Mouse (Mus musculus) ES-Bruce4 (cell line): ENCODE data around the gene Mepe. TPM values are rescaled to one million over a fixed set of nuclear protein-coding genes. Genes with fewer than 3 reads are reported as not detected.

ENCODE experiments used
- H3K27ac ChIP-seq: 2 replicates; pipeline ENCODE4 v1.5.1; 2012; ENCODE audit warnings: low read length, inconsistent platforms; ENCODE audit not compliant: insufficient read depth
- H3K27me3 ChIP-seq: 2 replicates; pipeline ENCODE4 v1.6.1; 2012; ENCODE audit warnings: mild to moderate bottlenecking, low read length, inconsistent platforms; ENCODE audit not compliant: control insufficient read depth, poor library complexity, insufficient read depth, severe bottlenecking
- H3K36me3 ChIP-seq: 2 replicates; pipeline ENCODE4 v1.6.1; 2012; ENCODE audit warnings: inconsistent platforms, mild to moderate bottlenecking, low read length, moderate library complexity; ENCODE audit not compliant: control insufficient read depth, poor library complexity, insufficient read depth, severe bottlenecking
- H3K4me1 ChIP-seq: one replicate; pipeline ENCODE4 v1.8.1; 2011; ENCODE audit warnings: low read length; ENCODE audit not compliant: control insufficient read depth, insufficient read depth
- H3K4me3 ChIP-seq: 2 replicates; pipeline ENCODE4 v1.5.1; 2011; ENCODE audit warnings: low read depth, mild to moderate bottlenecking, low read length
- H3K9ac ChIP-seq: 2 replicates; pipeline ENCODE4 v1.6.1; 2012; ENCODE audit warnings: low read depth, mild to moderate bottlenecking, inconsistent platforms; ENCODE audit not compliant: poor library complexity, severe bottlenecking
- H3K9me3 ChIP-seq: replicated peaks from 2 replicates; pipeline ENCODE4 v1.6.1; 2012; ENCODE audit warnings: mild to moderate bottlenecking, low read length, inconsistent platforms; ENCODE audit not compliant: control insufficient read depth, poor library complexity, insufficient read depth, severe bottlenecking
- CTCF ChIP-seq: IDR thresholded peaks from one replicate; pipeline ENCODE4 v1.8.1; 2011; ENCODE audit warnings: low read depth, low read length
- EP300 ChIP-seq: IDR thresholded peaks from 2 replicates; pipeline ENCODE4 v1.6.1; 2011; ENCODE audit warnings: low read depth, low read length; ENCODE audit not compliant: insufficient read depth
- POLR2A ChIP-seq: IDR thresholded peaks from one replicate; pipeline ENCODE4 v1.8.1; 2011; ENCODE audit warnings: low read length; ENCODE audit not compliant: insufficient read depth
- polyA plus RNA-seq: library from polyadenylated mRNA; stranded (reverse); fragments of >200 nt; gene quantifications from 2 replicates; pipeline ENCODE4 v1.2.4, GENCODE M21; 2011; ENCODE audit warnings: low read depth; ENCODE audit not compliant: missing spikeins, insufficient read depth, insufficient read length

Gene Mepe
- polyA plus RNA-seq, 1 experiment: not detected

- TF ChIP-seq POLR2A: no peak
- H3K9me3 ChIP-seq: no peaks in the 10 kb centered on the region
- no peak overlapping the region for H3K9ac ChIP-seq
- H3K4me1 ChIP-seq: no peaks in the 10 kb centered on the region
- no peaks in the 10 kb centered on the region for H3K36me3 ChIP-seq
- no peaks in the 10 kb centered on the region for H3K27me3 ChIP-seq
- no peak overlapping the region for H3K4me3 ChIP-seq
- no peak overlapping the region for H3K27ac ChIP-seq
Observed at GRCm38 (mm10) chr5:104375132-104375531, 50.0 kb downstream of the Mepe start.

DNA sequence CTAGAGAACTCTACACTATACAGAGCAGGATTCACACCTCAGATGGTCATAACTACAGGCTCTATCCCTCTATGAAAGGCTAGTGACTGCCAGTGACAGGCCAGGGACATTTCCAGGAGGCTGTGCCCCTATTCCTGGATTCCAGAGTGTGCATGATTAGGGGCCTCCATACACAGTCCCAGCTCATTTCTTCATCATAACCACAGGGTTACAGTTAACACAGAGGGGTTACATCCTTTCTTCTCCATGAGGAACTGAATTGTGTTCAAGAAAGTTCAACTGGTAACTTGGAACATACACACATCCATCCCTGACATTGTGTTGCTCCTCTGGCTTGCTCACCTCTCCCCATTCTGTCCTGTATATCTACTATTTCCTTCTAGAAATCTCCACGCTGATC, 51.8 kb downstream of the Mepe start:
- Histone ChIP-seq H3K4me3 (no peak overlapping the region), H3K4me1 (no peaks in the 10 kb centered on the region)

GRCm38 (mm10) chr5:104380574-104380973, 55.4 kb downstream of the Mepe start:
- TF ChIP-seq EP300 (no peak), CTCF (no peak)
- Histone ChIP-seq H3K36me3 (no peaks in the 10 kb centered on the region), H3K4me1 (no peaks in the 10 kb centered on the region), H3K27me3 (no peaks in the 10 kb centered on the region), H3K9ac (no peak overlapping the region), H3K9me3 (no peaks in the 10 kb centered on the region), H3K27ac (no peak overlapping the region), H3K4me3 (no peak overlapping the region)

More for the DNA sequence above, 51.8 kb downstream of the Mepe start:
- TF ChIP-seq CTCF: no peak
- no peak for TF ChIP-seq EP300
- no peak for TF ChIP-seq POLR2A
- Histone ChIP-seq H3K9me3 (no peaks in the 10 kb centered on the region), H3K27me3 (no peaks in the 10 kb centered on the region), H3K9ac (no peak overlapping the region), H3K27ac (no peak overlapping the region), H3K36me3 (no peaks in the 10 kb centered on the region)

DNA sequence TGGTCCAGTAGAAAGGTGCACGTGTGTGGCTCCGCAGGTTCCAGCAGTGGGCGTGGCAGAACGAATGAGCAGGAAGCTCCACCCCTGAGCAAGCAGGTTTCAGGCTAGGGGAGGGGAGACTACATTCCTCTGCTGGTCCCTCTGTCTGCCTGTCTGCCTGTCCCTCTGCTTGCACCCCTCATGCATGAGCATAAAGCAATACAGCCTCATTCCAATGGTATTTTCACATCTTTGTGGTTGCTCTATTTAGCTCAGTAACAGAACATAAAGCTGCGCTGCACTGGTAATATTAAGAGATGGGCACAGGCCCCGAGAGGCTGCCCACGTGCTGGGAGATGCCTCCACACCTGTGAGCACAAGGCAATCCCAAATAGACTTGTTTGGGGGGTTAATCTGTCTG, 56.5 kb downstream of the Mepe start:
- H3K4me1 ChIP-seq: no peaks in the 10 kb centered on the region
- no peak overlapping the region for H3K4me3 ChIP-seq
- no peaks in the 10 kb centered on the region for H3K27me3 ChIP-seq
- no peaks in the 10 kb centered on the region for H3K9me3 ChIP-seq
- no peak overlapping the region for H3K9ac ChIP-seq
- no peak for TF ChIP-seq EP300
- no peak for TF ChIP-seq POLR2A
- TF ChIP-seq CTCF: no peak
- no peaks in the 10 kb centered on the region for H3K36me3 ChIP-seq
- no peak overlapping the region for H3K27ac ChIP-seq

GRCm38 (mm10) chr5:104384540-104384939, 59.4 kb downstream of the Mepe start:
- Histone ChIP-seq H3K9me3 (no peaks in the 10 kb centered on the region), H3K27ac (no peak overlapping the region), H3K9ac (no peak overlapping the region), H3K27me3 (no peaks in the 10 kb centered on the region), H3K4me1 (no peaks in the 10 kb centered on the region), H3K36me3 (no peaks in the 10 kb centered on the region), H3K4me3 (no peak overlapping the region)
- no peak for TF ChIP-seq EP300
- no peak for TF ChIP-seq CTCF
- TF ChIP-seq POLR2A: no peak

DNA sequence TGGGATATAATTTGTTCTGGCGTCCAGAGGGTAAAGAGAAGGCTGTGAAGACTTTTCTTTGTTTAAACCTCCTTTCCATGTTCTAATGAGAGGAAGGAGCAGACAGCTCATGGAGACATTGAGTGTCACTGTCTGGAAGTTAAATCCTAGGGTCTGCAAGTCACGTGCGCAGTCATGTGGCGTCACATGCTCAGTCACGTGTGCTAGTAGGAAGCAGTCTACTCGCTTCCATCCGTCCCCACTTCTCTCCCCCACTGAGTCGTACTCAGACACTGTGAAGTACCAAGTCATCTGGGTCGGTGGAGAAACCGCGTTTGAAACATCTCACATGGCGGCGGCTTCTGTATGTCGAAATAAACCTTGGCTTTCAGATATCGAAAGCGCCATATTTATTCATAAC, 60.4 kb downstream of the Mepe start:
- H3K9me3 ChIP-seq: no peaks in the 10 kb centered on the region
- H3K36me3 ChIP-seq: no peaks in the 10 kb centered on the region
- TF ChIP-seq CTCF (no peak), POLR2A (no peak), EP300 (no peak)
- no peak overlapping the region for H3K9ac ChIP-seq
- H3K4me1 ChIP-seq: no peaks in the 10 kb centered on the region
- no peaks in the 10 kb centered on the region for H3K27me3 ChIP-seq
- no peak overlapping the region for H3K27ac ChIP-seq
- no peak overlapping the region for H3K4me3 ChIP-seq

DNA sequence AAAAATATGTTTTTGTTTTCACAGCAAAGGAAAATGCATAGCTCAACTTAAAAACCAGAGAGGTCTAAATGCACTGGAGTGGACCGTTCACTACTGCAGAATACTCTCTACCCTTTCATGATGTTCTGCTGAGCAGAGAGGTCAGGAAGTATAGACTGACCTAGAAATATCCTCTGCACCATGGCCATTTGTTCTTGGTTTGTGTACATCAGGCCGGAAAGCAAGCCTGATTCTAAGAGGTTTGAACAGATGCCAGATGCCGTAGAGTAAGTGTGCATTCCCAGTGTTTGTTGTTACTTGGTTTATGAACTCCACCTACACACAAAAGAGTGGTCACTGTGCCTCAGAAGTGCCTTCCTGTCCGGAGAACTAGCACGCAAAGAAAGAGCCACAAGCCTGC, 61.8 kb downstream of the Mepe start:
- TF ChIP-seq EP300: no peak
- H3K4me3 ChIP-seq: no peak overlapping the region
- no peaks in the 10 kb centered on the region for H3K9me3 ChIP-seq
- H3K4me1 ChIP-seq: no peaks in the 10 kb centered on the region
- no peaks in the 10 kb centered on the region for H3K27me3 ChIP-seq
- no peak overlapping the region for H3K27ac ChIP-seq
- H3K9ac ChIP-seq: no peak overlapping the region
- no peaks in the 10 kb centered on the region for H3K36me3 ChIP-seq

Other genes starting within 250 kb of the Mepe start
- gene Gm17660, start 247.7 kb upstream of the Mepe start, polyA plus RNA-seq: not detected in 2 replicates
- 0.40 TPM in 1 of 2 replicates, not detected in the other for gene Sparcl1, start 211.6 kb upstream of the Mepe start, polyA plus RNA-seq
- not detected in 2 replicates for gene Dspp, start 154.6 kb upstream of the Mepe start, polyA plus RNA-seq
- not detected in 2 replicates for gene Dmp1, start 122.7 kb upstream of the Mepe start, polyA plus RNA-seq
- gene Ibsp, start 26.2 kb upstream of the Mepe start, polyA plus RNA-seq: not detected in 2 replicates
- gene Spp1, start 109.8 kb downstream of the Mepe start, polyA plus RNA-seq: 350 and 395 TPM in 2 replicates
- 21.0 and 23.8 TPM in 2 replicates for gene Pkd2, start 134.1 kb downstream of the Mepe start, polyA plus RNA-seq
- gene BC005561, start 183.0 kb downstream of the Mepe start, polyA plus RNA-seq: 12.6 and 13.7 TPM in 2 replicates